Mouse (Mus musculus) lung, postnatal 25 days (tissue): ENCODE results near the gene Calm2.

Experiments
- DNase-seq: peaks from one replicate; pipeline ENCODE4 v3.0.0; 2022; ENCODE audit warnings: low spot score

The Calm2 gene

DNA sequence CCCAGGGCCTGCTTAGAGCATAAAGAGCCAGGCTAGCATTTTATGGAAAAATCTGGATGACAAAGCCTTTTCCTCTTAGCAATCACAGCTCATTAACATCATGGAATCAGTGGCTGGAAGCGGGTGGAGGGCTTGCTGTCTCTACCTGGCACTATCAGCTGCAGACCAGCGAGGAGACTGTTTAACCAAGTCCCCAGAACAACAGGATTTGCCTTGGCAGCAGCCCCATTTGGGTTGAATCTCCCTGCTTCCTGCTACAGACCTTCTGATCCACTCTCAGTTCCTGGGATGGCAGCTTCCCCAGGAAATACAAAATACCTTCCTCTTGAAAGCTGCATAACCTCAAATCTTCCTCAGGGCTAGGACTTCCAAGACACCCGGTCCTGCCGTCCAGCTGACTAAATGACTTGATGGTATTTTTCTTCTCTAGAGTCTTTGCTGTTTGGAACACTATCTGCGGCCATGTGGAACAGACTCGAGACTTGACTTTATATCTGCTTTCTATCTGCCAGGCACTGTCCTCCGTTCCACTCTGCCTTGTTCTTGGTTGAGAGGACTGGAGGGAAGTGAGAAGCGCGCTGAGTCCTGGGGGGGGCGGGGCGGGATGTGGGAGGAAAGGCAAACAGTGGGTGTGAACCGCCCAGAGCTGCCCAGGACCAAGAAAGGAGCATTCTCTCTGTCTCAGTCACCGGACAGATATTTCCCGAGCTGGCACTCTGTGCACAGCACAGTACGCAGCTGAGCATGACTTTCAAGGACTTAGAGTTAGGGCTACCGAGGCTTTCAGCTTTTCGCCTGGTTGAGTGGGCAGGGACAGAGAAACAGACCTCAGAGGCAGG lies 12.4 kb upstream of the Calm2 start:
- peak; percentile 63 for DNase-seq

DNA sequence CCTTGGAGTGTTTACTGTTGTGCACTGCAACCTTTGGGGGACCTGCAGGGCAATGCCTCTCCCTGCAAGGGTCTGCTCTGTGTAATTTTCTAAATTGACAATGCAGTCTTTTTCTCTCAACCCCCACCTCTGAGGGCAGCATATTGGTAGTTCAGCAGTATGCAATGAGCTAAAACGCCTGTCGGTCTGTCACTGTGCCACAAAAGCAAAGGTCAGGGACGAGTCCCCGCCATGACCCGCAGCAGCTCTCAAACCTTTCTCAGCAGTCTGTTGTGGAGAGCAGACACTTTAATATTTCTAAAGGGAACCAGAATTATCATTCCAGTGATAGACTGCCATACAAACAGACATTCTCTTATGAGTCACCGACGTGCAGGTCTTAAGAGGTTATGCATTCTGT lies 11.2 kb upstream of the Calm2 start:
- DNase-seq = no peak

DNA sequence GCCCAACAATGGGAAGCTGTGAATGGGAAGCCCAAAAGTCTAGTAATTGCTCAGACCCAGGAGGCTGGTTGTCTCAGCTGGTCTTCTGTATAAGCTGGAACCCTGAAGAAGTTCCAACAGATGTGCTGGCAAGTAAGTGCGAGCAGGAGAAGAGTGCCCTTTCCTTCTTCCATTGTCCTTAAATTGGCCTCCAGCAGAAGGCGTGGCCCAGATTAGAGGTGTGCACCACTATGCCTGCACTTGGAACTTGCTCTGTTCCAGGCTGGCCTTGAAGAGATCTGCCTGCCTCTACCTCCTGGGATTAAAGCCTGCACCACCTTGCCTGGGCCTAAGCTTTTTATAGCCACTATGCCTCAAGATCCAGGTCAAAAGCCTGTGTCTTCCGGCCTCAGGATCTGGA lies 7.4 kb upstream of the Calm2 start:
- DNase-seq = no peak

DNA sequence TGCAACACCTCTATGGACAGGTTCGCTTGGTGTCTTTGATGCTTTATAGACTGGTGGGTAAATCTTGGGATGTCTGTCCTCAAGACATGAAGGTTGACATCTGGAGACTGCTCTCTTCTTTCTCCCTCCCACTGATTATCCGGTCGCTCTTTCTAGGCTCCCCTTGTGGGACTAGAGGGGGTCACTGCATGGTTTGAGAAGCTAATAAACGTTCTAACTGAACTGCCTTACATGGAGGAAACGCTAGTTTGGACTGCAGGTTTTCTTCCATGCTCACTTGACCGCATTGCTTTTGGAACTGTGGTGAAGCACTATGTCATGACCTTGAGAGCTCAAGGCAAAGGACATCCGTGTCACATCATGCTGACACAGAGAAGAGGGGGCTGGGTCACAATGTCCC lies 6.6 kb upstream of the Calm2 start:
- DNase-seq = no peak

DNA sequence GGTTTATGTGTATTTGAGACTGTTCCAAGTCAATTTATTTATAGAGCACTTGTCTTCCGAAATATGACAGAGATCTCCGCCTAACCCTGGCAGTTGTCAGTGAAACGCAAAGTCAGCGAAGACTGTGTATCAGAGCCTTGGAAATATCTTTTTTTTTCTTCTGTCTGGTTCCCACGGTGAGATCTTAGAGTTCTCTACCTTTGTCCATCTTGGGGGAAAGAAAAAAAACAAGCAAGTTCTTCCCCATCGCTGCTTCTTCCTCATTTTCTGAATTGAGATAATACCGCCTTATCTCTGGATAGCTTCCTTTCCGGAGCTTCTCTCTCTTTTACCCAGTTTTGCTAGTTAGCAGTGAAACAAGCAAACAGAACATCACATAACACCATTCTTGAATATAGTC lies 2.1 kb upstream of the Calm2 start:
- DNase-seq = no peak

DNA sequence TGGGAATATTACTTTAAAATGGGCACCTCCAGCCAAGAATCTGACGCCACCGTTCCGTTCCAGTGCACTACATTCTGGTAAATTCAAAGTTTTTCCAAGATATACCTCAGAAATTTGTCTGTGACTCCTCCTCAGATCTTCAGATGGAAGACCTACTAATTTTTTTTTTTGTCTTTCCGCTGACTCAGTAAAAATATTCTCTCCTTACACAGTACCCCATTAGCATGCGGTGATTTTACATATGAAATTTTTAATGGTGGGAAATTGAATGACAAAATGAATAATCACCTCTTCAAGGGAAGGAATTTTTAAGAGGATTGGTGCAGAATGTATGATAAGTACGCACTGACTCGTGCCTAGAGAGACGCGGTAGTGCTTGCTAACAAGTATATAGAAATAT lies 1.6 kb upstream of the Calm2 start:
- no peak for DNase-seq

DNA sequence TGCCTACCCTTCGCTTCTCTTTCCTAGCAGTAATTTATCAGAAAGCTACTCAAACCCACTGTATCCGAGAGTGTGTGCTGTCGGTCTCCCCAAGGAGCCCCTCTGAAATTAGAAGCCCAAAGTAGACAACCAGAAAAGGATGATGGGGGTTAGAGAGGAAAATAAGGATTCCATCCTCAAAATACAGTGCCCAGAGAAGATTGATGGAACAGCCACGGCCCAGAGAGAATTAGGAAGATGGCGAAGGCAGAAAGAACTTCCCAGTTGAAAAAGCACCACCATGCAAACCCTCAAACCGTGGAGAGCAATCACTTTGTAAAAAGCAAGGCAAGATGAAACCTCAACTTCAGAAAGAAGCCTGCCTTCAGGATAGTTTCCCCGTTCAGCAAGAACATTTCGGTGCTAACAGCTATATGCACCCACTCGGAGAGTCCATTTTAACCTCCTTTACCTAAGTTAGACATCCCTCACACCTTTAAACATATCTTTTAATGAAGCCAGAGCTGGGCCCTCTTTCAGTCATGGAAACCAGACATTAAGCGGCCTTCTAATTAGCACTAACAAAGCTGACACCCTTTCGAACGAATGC lies 971 bp upstream of the Calm2 start:
- DNase-seq = no peak

DNA sequence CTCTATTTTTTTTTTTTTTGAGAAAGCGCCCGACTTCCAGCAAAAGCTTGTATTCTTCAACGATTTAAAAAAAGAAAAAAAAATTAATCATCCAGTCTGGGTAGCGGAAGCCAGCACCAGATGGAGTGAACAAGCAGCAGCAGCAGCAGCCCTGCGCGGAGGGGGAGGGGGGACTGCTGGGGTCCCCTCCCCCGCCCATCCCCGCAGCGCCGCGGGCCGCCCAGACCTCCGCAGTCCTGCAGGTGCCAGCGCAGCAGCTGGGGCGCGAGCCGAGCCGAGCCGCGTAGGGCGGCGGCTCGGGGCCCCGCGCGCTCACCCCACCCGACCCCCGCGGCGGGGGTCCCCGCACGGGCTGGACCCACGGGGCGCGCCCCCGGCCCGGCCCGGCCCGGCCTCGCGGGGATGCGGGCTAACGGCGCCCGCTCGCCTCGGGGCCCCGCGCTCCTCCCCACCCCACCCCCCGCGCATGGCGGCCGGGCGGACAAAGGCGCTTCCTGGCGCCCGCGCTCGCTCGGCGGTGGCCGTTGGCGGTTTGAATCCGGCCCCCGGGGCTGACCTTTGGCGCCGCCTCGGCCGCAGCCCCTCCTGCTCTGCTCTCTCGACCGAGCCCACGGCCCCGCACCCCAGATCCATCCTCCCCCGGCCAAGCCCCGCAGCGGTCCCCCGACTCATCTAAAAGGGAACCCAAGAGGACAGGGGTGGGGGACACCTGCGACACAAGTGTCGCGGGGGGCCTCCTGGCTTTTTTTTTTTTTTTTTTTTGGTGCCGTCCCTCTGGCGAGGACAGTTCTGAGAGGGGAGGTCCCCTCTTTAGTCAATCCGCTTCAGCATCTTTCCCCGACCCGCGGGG lies 593 bp downstream of the Calm2 start:
- peak; percentile 50 for DNase-seq

DNA sequence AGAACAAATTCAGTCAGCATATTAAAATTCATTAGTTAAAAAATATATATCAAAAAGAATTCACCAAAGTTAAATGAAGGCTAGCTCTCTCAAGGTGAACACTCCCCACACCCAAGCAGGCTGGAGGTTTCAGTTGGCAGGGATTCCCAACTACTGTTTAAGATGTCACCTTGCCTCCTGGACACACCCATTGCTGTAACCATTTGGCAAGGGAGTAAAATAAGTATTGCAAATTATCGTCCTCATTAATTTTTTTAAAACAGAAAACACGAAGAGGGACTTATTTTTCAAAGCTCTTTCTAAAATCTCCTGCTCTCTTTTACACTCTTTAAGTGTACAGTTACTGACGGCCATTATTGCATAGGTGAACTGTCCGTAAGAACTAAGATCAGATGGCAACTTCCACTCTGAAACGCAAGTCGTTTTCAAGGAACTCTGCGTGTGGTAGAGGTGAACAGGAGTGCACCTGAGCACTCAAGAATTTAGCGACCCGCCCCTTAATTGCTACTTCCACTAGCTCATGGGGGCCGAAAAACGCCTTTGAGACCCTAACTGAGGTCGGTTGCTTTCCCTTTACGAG lies 1.3 kb downstream of the Calm2 start:
- peak; percentile 21 for DNase-seq

DNA sequence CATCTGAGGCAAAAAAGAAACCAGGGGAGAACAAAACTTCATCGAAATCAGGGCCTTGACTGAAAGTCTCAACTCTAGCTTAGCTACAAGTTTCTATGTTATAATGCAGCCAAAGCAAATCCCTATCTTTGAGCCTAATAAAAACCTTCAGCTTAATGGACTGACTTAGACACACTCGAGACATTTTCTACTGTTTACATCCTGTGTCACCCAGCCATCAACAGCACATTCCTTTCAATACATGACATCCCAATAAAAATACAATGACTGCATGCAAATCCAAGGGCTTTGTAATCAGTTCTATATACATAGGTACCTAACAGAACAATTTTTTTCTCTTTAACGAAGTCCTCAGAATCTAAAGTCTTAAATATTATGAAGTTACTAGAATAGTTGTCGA lies 2.0 kb downstream of the Calm2 start:
- DNase-seq = no peak

DNA sequence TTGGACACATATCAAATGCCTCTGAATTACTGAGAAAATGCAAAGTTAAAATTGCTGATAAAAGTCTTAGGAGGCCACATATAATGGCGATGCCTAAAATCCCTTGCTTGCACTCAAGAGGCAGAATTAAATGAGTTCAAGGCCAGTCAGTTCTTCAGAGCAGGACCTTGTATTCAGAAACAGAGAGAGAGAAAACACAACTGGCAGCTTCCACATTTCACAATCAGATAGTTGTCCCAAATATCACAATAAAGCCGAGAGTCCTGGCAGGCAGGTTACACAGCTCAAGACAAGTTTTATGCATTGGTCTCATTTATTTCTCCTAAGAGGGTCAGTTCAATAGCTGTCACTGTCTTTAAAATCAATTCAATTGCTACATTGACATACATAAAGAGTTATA lies 5.2 kb downstream of the Calm2 start:
- no peak for DNase-seq

DNA sequence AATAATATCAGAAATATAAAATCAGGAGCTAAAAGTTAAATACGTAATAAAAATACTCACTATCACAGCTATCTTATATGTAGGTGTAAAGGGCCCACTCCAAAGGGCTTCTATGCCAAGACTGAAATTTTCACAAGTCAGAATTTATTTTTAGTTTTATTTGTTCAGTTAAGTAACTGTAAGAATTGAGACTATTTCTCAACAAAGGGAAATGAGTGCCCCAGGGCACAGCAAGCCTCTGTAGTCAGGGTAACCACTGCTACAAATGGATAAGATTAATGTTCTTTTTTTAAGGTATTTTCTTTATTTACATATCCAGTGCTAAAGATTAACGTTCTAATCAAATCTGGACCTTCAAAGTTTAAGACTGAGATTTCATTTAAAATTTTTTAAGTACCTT lies 7.3 kb downstream of the Calm2 start:
- DNase-seq = peak; percentile 23

DNA sequence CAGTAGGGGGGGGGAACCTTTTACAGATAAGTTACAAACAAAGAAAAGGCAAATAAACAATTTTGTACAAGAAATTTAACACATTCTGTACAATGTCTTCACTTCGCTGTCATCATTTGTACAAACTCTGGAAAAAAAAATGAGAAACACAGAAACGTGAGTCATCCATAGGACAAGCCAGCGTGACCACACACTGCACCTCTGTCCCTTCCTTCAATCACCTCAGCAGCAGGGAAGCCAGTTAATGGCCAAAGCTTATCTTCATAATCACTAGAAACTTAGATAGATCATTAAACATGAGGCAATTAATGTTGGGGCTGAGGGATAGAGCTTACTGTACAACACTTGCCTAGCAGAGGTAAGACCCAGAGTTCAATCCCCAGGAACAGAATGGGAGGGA lies 12.8 kb downstream of the Calm2 start:
- no peak for DNase-seq

DNA sequence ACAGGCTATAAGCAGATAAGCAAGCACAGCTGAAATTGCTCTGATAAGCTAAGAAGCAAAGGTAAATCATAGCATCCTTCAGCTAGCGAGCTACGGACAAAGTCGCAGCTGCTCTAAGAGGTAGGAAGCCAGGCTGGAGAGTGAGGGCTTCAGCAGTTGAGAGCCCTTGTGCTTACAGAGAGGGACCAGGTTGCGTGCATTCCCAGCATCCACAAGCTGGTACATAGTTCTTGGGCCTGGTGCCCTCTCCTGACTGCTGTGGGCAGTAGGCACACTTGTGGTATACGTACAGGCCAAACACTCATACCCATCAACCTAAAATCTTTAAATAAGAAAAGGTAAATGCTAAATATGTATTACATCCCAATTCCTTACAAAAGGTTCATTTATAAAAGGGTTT lies 14.0 kb downstream of the Calm2 start:
- DNase-seq = no peak

DNA sequence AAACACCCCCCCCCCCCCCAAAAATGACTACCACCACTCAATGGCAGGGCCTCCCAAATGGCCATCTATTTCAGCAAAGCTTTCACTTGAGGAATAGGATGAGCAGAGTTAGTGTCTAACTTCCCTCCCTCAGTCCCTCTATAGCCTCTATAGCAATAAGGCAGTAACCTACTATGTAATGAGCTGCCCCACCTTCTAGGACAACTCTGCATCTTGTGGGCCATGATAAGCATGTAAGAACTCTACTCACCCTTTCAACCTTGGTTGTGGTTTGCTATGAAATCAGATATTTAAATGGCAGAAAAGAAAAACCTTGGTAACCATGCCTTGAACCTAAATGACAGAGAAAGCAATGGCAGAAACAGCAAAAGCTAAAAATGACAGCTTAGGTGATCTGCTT lies 14.4 kb downstream of the Calm2 start:
- no peak for DNase-seq

DNA sequence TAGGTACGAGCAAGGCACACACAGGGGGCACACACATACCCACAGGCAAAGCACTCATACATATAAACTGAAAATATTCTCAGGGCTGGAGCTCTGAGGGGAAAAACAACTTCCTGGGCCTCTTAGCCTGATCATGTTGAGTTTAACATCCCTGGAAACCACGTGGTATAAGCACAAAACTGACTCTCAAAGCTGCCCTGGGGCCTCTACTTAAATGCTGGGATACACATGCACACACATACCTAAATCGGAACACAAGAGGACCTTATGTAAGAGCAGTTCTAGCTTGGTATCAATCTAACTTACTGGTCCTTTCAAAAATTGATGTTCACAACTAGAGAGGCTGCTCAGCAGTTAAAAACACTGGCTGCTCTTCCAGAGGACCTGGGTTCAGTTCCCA lies 17.3 kb downstream of the Calm2 start:
- DNase-seq = no peak

DNA sequence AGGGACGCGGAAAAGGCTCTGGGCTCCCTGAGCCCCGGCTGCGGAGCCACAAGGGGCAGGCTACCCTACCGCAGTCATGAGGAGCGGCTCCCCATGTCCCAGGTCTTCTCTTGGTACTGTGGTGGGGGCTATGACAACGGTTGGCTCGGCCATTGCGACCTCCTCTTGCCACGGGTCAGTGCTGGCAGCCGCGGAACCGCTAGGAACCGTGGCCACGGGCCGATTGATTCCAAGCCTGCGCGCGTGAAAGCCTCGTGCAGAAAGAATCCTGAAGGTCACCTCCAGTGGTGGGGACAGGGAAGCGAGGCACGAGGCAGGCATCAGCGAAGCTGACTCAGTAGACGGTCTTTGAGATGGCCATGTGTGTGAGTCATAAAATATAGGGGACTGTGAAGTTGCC lies 19.2 kb downstream of the Calm2 start, which contains the start of gene Stpg4:
Gene Stpg4, minus strand, starts transcription at position 231 of the 400 bp plus-strand sequence.
- DNase-seq = no peak

DNA sequence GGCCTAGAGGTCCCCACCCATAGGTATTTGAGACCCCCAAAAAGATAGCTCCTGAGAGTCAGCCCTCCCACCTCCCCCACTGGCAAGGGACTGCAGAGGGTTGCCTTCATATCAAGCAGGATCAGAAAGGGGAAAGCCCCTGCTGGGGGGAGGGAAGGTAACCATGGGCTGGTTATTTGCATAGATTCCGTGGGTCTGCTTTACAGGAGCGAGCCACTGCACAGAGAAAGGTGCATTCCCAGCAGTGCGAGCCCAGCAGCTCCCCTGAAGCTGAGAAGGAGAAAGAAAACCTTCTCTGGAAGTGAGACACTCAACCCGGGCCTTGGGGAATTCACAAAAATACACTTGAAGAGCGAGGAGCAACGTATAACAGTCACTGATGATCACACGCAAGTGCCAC lies 28.7 kb downstream of the Calm2 start:
- no peak for DNase-seq

DNA sequence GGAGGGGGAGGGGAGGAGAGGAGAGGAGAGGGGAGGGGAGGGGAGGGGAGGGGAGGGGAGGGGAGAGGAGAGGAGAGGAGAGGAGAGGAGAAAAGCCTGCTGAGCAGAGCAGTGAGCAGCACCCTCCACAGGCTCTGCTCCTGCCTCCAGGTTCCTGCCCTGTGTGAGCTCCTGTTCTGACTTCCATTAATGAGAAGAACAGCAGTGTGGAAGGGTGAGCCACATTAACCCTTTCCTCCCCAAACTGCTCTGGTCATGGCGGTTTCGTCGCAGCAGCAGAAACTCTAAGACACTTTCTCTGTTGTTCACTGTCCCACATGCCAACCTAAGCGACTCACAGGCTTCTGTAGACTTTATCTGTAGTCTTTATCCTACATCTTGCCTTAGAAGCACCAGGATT lies 40.1 kb downstream of the Calm2 start:
- no peak for DNase-seq

DNA sequence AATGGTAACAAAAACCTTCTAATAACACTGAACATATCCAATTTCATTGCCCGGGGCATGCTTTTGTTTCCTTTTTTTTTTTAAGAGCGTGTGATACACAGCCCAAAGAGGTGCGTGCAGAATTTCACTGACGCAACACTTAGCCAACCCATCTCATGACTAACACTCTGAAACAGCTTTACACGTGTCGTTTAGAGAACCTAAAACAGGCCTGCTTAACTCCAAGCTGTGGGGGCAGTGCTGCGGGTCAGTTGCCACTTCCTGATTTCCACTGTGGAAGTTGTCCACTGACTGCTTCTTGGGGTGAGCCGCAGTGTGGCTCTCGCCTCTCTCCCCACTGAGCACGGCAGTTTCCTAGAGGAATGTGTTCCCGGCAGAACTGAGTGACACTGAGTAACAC lies 41.2 kb downstream of the Calm2 start:
- DNase-seq = peak; percentile 45

DNA sequence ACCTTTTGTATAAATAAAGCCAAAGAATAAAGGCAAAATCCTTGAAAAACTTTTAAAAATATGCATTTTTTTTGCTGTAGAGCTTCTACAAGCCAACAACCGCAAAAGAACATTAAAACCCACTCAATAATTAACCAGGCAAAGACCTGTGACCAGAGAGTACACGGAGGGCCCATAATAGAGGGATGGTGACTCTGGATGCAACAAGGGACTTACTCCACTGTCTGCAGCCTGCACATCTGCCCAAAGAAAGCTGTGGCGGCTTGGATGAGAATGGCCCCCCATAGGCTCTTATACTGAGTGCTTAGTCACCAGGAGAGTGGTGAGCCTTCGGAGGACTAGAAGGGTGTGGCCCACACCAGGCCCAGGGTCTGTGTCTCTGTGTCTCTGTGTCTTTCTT lies 43.3 kb downstream of the Calm2 start:
- DNase-seq = no peak

DNA sequence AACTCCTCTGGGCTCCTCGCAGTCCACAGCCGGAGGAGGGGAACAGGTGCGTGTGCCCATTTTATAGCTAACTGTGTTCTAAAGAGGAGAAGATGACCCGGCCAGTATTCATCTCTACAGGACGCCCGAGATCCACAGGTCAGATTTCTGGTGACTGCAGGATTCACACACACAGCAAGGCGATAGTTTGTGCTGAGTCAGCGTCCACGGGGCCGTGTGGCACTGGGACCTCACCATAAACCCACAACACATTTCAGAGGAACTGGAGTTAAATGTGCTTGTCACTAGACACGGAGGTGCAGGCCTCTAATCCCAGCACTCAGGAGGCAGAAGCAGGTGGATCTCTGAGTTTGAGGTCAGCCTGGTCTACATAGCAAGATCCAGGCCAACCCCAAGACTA lies 44.3 kb downstream of the Calm2 start:
- DNase-seq = no peak

DNA sequence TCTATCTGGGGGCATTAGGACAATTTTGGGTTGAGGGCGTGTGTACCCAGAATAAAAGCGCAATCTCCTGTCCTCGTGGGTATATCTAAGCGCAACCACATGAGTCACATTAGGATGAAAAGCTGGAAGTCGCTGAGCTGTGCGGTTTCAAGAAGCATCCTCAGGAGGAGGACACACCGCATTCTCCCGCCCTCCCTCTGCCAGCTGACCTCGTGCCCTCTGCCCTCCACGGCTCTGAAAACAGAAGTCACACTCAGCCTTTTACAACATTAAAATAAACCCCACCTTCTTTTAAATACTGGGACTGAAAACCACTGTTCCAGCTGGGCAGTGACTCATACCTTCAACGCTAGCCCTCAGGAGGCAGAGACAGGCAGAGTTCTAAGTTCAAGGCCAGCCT lies 49.6 kb downstream of the Calm2 start:
- DNase-seq = no peak
